Mouse (Mus musculus) cerebellum, postnatal 4 days (tissue): ENCODE measurements at regions not wholly inside any gene's neighbourhood (a gene's known extent, or its start where the extent isn't known, plus 50 kb on each side); places are given as distances from the start of the nearest gene placed in this dataset.
"Not testable (repeated sequence)": the region's sequence is repeated elsewhere in the genome, so short reads cannot be mapped to it uniquely, and the experiment has no call there.

Source experiments
- DNase-seq, 2 experiments: peaks; one replicate each; pipeline ENCODE4 v3.0.0; 2022; ENCODE audit warnings: low spot score in 2 of 2, mixed read lengths in 1 of 2

- no peak for DNase-seq
Measured at GRCm38 (mm10) chr11:41261254-41261653, 506.1 kb upstream of the Ccng1 start.

- DNase-seq = no peak
Measured at GRCm38 (mm10) chr11:41259915-41260619, 505.0 kb upstream of the Ccng1 start.

- DNase-seq = not testable (repeated sequence)
Measured at GRCm38 (mm10) chr11:41214501-41214900, 459.4 kb upstream of the Ccng1 start.

GRCm38 (mm10) chr11:41202228-41202627, 447.1 kb upstream of the Ccng1 start:
- DNase-seq = no peak

DNA sequence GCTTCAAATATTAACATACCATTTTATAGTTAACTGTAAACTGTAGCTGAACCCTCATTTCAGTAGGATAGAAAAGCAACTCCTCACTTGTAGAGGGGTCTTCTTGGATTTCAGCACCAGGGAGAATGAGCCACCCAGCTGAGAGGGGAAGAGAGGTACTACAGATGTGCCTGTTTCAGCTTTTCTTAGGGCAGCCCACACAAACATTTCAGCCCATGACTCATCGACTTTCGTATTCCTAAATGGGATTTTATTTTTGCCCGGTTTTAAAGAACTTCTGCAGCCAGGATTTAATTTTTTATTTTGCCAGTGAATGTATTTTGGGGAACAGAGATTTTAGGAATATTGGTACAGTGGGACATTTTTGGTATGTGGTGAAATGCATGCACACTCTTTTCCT, 438.9 kb upstream of the Ccng1 start:
- no peak for DNase-seq

- DNase-seq = no peak
Measured at GRCm38 (mm10) chr11:41160492-41161175, 405.5 kb upstream of the Ccng1 start.

DNA sequence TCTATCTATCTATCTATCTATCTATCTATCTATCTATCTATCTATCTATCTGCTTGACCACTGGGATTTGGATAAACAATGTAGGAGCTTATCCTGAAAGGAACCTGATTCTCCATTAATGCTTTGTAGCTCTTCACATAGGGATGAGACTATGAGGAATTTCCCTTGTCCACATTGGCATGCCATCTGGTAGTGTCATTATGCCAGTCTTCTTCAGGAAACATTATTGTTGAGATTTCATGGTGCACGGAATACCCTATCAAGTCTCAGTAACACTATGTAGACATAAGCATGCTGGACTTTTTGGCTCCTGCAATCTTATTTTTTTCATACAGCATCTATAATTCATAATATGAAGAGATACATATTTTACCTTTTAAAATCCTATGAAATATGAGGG, 404.8 kb upstream of the Ccng1 start:
- DNase-seq = no peak

- no peak for DNase-seq
Measured at GRCm38 (mm10) chr11:41158761-41159596, 403.9 kb upstream of the Ccng1 start.

DNA sequence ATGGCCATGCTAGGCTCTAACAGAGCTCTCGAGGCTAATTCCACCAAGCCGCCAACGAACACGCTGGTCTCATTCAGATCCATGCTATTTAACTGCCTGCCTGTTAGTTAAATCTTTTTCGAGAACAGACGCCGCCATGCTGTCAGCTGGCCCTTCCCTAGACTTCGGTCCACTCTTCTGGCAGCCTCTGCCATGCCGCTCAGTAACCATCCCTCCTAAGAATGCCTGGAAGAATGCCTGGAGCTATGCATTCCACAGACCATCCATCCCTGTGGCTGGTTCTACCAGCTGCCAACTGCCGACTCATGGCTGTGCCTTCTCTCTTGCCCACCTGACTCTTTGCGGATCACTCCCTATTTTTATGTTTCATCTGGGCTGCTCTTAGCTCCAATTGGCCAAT, 402.2 kb upstream of the Ccng1 start:
- peak in 1 of 2 experiments; percentile 10 for DNase-seq
